Mouse (Mus musculus) G1E (cell line): ENCODE results near the gene Unc119. TPM values are rescaled to one million over a fixed set of nuclear protein-coding genes. Genes with fewer than 3 reads are reported as not detected.

Experiments
- ATAC-seq: 2 replicates; pipeline ENCODE4 v1.8.0; 2016; ENCODE audit warnings: mild to moderate bottlenecking; ENCODE audit not compliant: insufficient number of reproducible peaks, poor library complexity, low FRiP score, severe bottlenecking; ENCODE audit errors: extremely low read depth
- DNase-seq: peaks from one replicate; pipeline ENCODE4 v3.0.0; 2012; ENCODE audit warnings: low spot score
- H3K27me3 ChIP-seq: 2 replicates; pipeline ENCODE4 v1.6.1; 2012; ENCODE audit warnings: mild to moderate bottlenecking, low read length, inconsistent platforms; ENCODE audit not compliant: insufficient read depth
- H3K36me3 ChIP-seq: replicated peaks from 2 replicates; pipeline ENCODE3; 2012; ENCODE audit warnings: mild to moderate bottlenecking, inconsistent platforms
- H3K4me1 ChIP-seq: 2 replicates; pipeline ENCODE4 v1.6.1; 2012; ENCODE audit warnings: low read depth, low read length, inconsistent platforms, mixed read lengths; ENCODE audit not compliant: insufficient read depth
- H3K4me3 ChIP-seq: 2 replicates; pipeline ENCODE4 v1.5.1; 2012; ENCODE audit warnings: low read depth, mild to moderate bottlenecking, inconsistent platforms, low read length, moderate library complexity, mixed read lengths
- H3K9me3 ChIP-seq: replicated peaks from 2 replicates; pipeline ENCODE4 v1.6.1; 2012; ENCODE audit warnings: inconsistent platforms
- CTCF ChIP-seq: IDR thresholded peaks from 2 replicates; pipeline ENCODE4 v1.5.1; 2012; ENCODE audit warnings: low read depth, low read length, inconsistent platforms, mixed read lengths
- GATA1 ChIP-seq: IDR thresholded peaks from 2 replicates; pipeline ENCODE4 v1.6.1; 2012; ENCODE audit warnings: borderline replicate concordance, low read length, inconsistent platforms, mixed read lengths
- GATA2 ChIP-seq: IDR thresholded peaks from 2 replicates; pipeline ENCODE4 v1.6.1; 2012; ENCODE audit warnings: low read depth, low read length, inconsistent platforms, borderline replicate concordance
- POLR2AphosphoS5 ChIP-seq: IDR thresholded peaks from 2 replicates; pipeline ENCODE4 v1.6.1; 2012; ENCODE audit warnings: low read depth, low read length, inconsistent platforms; ENCODE audit not compliant: insufficient replicate concordance
- TAL1 ChIP-seq: conservative IDR thresholded peaks from 2 replicates; pipeline ENCODE4 v1.6.1; 2012; ENCODE audit warnings: low read depth, low read length, inconsistent platforms, mixed read lengths
- polyA plus RNA-seq: library from polyadenylated mRNA; stranded (reverse); fragments of >175 nt; gene quantifications from 2 replicates; pipeline ENCODE4 v1.2.3, GENCODE M21; 2012
- total RNA-seq, 2 experiments: library from RNA; stranded (forward) in 1 of 2; stranded (reverse) in 1 of 2; fragments of 200-1000 nt in 1 of 2; fragments of >200 nt in 1 of 2; fragmentation: Nextera tagmentation in 1 of 2; gene quantifications; 2 replicates each; pipeline ENCODE4 v1.2.3; 2014 to 2017

The Unc119 gene
- total and polyA plus RNA-seq, 3 experiments: 6.7 to 10.3 (median 8.2) TPM

DNA sequence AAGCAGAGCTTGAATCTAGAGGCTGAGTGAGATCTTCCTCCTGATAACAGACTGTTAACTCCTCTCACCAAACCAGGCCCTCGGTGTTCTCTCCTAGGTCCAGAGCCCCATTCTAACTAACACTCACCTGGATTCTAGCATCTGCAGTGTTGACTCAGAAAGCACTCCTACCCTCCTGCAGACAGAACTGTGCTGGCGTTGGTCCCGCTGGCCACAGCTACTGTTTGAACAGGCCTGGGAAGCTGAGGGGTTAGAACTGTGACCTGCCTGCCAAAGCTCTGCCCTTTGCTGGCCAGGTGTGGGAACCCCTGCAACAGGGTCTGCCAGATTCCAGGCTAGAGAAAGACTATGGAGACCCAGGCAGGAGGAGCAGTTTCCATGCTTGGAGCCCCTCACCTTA lies 49.4 kb downstream of the Unc119 start:
- Histone ChIP-seq H3K9me3 (no peaks in the 10 kb centered on the region), H3K36me3 (no peaks in the 10 kb centered on the region), H3K4me3 (no peak overlapping the region), H3K4me1 (no peaks in the 10 kb centered on the region), H3K27me3 (peaks cover 27% of the 10 kb centered on the region; the same call in 1 of the 2 replicates)
- ATAC-seq (no peak), DNase-seq (no peak)
- TF ChIP-seq TAL1: no peak
- no peak for TF ChIP-seq CTCF
- TF ChIP-seq POLR2AphosphoS5: no peak
- no peak for TF ChIP-seq GATA2
- TF ChIP-seq GATA1: no peak

- no peaks in the 10 kb centered on the region for H3K4me1 ChIP-seq
- no peaks in the 10 kb centered on the region for H3K9me3 ChIP-seq
- no peak overlapping the region for H3K4me3 ChIP-seq
- ATAC-seq: no peak
- TF ChIP-seq GATA2 (no peak), CTCF (no peak), POLR2AphosphoS5 (no peak), GATA1 (no peak), TAL1 (no peak)
- peaks cover 34% of the 10 kb centered on the region for H3K27me3 ChIP-seq
- H3K36me3 ChIP-seq: no peaks in the 10 kb centered on the region
- no peak for DNase-seq
Measured at GRCm38 (mm10) chr11:78396950-78397349, 53.7 kb downstream of the Unc119 start.

DNA sequence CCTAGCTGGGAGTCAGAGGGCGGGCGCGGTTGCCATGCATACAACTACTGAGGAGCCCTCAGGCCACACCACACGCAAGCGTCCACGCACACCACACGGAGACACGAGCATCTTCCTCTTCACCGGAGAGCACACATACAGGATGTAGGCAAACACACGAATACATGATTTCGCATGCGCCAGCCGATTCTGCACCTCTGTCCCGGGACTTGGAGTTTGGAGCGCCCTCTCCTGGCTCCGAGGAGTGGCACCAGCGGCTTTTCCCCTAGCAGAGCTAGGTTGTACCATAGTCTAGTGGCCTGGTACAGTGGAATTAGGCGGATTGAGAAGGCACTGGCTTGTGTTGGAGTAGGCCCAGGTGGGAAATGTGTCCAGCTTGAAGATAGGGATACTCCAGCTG lies 54.1 kb downstream of the Unc119 start:
- TF ChIP-seq GATA1: no peak
- peak; percentile 37; the same call in 1 of the 2 replicates for TF ChIP-seq CTCF
- DNase-seq (peak; percentile 26), ATAC-seq (no peak)
- Histone ChIP-seq H3K9me3 (no peaks in the 10 kb centered on the region), H3K4me3 (no peak overlapping the region), H3K4me1 (no peaks in the 10 kb centered on the region), H3K27me3 (peaks cover 36% of the 10 kb centered on the region), H3K36me3 (no peaks in the 10 kb centered on the region)

GRCm38 (mm10) chr11:78398212-78398611 lies 54.9 kb downstream of the Unc119 start:
- Histone ChIP-seq H3K4me1 (no peaks in the 10 kb centered on the region), H3K27me3 (peaks cover 33% of the 10 kb centered on the region), H3K9me3 (no peaks in the 10 kb centered on the region), H3K36me3 (no peaks in the 10 kb centered on the region), H3K4me3 (no peak overlapping the region)
- TF ChIP-seq GATA1 (no peak), POLR2AphosphoS5 (no peak), TAL1 (no peak), GATA2 (no peak), CTCF (no peak)
- ATAC-seq (no peak), DNase-seq (no peak)

Other genes starting within 250 kb of the Unc119 start
Only the 20 nearest of the 25 such genes appear.
- 7.8 and 14.8 TPM in 2 replicates for gene Nek8, start 166.8 kb upstream of the Unc119 start, total RNA-seq (2014; fragmentation: Nextera tagmentation)
- gene Nek8, start 166.8 kb upstream of the Unc119 start, total RNA-seq (2017): 7.8 and 9.9 TPM in 2 replicates
- 7.3 and 8.5 TPM in 2 replicates for gene Nek8, start 166.8 kb upstream of the Unc119 start, polyA plus RNA-seq
- 14.7 and 15.5 TPM in 2 replicates for gene Tlcd1, start 166.8 kb upstream of the Unc119 start, total RNA-seq (2014; fragmentation: Nextera tagmentation)
- gene Tlcd1, start 166.8 kb upstream of the Unc119 start, total RNA-seq (2017): 6.7 TPM in 2 replicates
- 47.8 and 59.3 TPM in 2 replicates for gene Tlcd1, start 166.8 kb upstream of the Unc119 start, polyA plus RNA-seq
- gene Rpl23a, start 159.9 kb upstream of the Unc119 start, total RNA-seq (2014; fragmentation: Nextera tagmentation): 1,467 and 1,695 TPM in 2 replicates
- 2,502 and 2,557 TPM in 2 replicates for gene Rpl23a, start 159.9 kb upstream of the Unc119 start, total RNA-seq (2017)
- gene Rpl23a, start 159.9 kb upstream of the Unc119 start, polyA plus RNA-seq: 844 and 2,130 TPM in 2 replicates
- gene Rab34, start 155.1 kb upstream of the Unc119 start, total RNA-seq (2014; fragmentation: Nextera tagmentation): 0.60 TPM in 1 of 2 replicates, not detected in the other
- gene Rab34, start 155.1 kb upstream of the Unc119 start, total RNA-seq (2017): not detected in 2 replicates
- gene Rab34, start 155.1 kb upstream of the Unc119 start, polyA plus RNA-seq: 0.52 and 0.95 TPM in 2 replicates
- gene Proca1, start 150.1 kb upstream of the Unc119 start, total RNA-seq (2014; fragmentation: Nextera tagmentation): not detected in 2 replicates
- gene Proca1, start 150.1 kb upstream of the Unc119 start, total RNA-seq (2017): 0.22 TPM in 1 of 2 replicates, not detected in the other
- gene Proca1, start 150.1 kb upstream of the Unc119 start, polyA plus RNA-seq: not detected in 2 replicates
- gene Sdf2, start 97.7 kb upstream of the Unc119 start, total RNA-seq (2014; fragmentation: Nextera tagmentation): 19.5 and 22.7 TPM in 2 replicates
- 31.5 and 41.4 TPM in 2 replicates for gene Sdf2, start 97.7 kb upstream of the Unc119 start, total RNA-seq (2017)
- gene Sdf2, start 97.7 kb upstream of the Unc119 start, polyA plus RNA-seq: 2.3 and 7.8 TPM in 2 replicates
- 118 and 127 TPM in 2 replicates for gene Supt6, start 97.5 kb upstream of the Unc119 start, total RNA-seq (2014; fragmentation: Nextera tagmentation)
- 34.5 and 44.9 TPM in 2 replicates for gene Supt6, start 97.5 kb upstream of the Unc119 start, total RNA-seq (2017)
- gene Supt6, start 97.5 kb upstream of the Unc119 start, polyA plus RNA-seq: 129 and 137 TPM in 2 replicates
- 95.8 and 113 TPM in 2 replicates for gene 2610507B11Rik, start 81.7 kb upstream of the Unc119 start, total RNA-seq (2014; fragmentation: Nextera tagmentation)
- gene 2610507B11Rik, start 81.7 kb upstream of the Unc119 start, total RNA-seq (2017): 53.9 and 55.8 TPM in 2 replicates
- gene 2610507B11Rik, start 81.7 kb upstream of the Unc119 start, polyA plus RNA-seq: 63.8 and 70.6 TPM in 2 replicates
- gene BC030499, start 52.6 kb upstream of the Unc119 start, total RNA-seq (2014; fragmentation: Nextera tagmentation): 2.5 and 3.7 TPM in 2 replicates
- gene BC030499, start 52.6 kb upstream of the Unc119 start, total RNA-seq (2017): 0.99 and 1.2 TPM in 2 replicates
- 0.04 TPM in 1 of 2 replicates, not detected in the other for gene BC030499, start 52.6 kb upstream of the Unc119 start, polyA plus RNA-seq
- 70.7 and 71.3 TPM in 2 replicates for gene Spag5, start 42.0 kb upstream of the Unc119 start, total RNA-seq (2014; fragmentation: Nextera tagmentation)
- gene Spag5, start 42.0 kb upstream of the Unc119 start, total RNA-seq (2017): 60.8 and 66.5 TPM in 2 replicates
- 55.3 and 77.5 TPM in 2 replicates for gene Spag5, start 42.0 kb upstream of the Unc119 start, polyA plus RNA-seq
- 0.83 and 4.3 TPM in 2 replicates for gene Aldoc, start 20.5 kb upstream of the Unc119 start, total RNA-seq (2014; fragmentation: Nextera tagmentation)
- gene Aldoc, start 20.5 kb upstream of the Unc119 start, total RNA-seq (2017): 10.2 and 12.9 TPM in 2 replicates
- 7.2 and 10.6 TPM in 2 replicates for gene Aldoc, start 20.5 kb upstream of the Unc119 start, polyA plus RNA-seq
- 30.5 and 36.8 TPM in 2 replicates for gene Pigs, start 15.1 kb upstream of the Unc119 start, total RNA-seq (2014; fragmentation: Nextera tagmentation)
- gene Pigs, start 15.1 kb upstream of the Unc119 start, total RNA-seq (2017): 13.9 and 14.1 TPM in 2 replicates
- 60.4 and 74.5 TPM in 2 replicates for gene Pigs, start 15.1 kb upstream of the Unc119 start, polyA plus RNA-seq
- gene Foxn1, start 43.1 kb downstream of the Unc119 start, total RNA-seq (2014; fragmentation: Nextera tagmentation): not detected in 2 replicates
- gene Foxn1, start 43.1 kb downstream of the Unc119 start, total RNA-seq (2017): 0.05 TPM in 1 of 2 replicates, not detected in the other
- gene Foxn1, start 43.1 kb downstream of the Unc119 start, polyA plus RNA-seq: not detected in 2 replicates
- gene Slc13a2, start 78.7 kb downstream of the Unc119 start, total RNA-seq (2014; fragmentation: Nextera tagmentation): not detected in 2 replicates
- not detected in 2 replicates for gene Slc13a2, start 78.7 kb downstream of the Unc119 start, total RNA-seq (2017)
- not detected in 2 replicates for gene Slc13a2, start 78.7 kb downstream of the Unc119 start, polyA plus RNA-seq
- gene Slc46a1, start 122.2 kb downstream of the Unc119 start, total RNA-seq (2014; fragmentation: Nextera tagmentation): not detected in 2 replicates
- gene Slc46a1, start 122.2 kb downstream of the Unc119 start, total RNA-seq (2017): 0.11 and 0.12 TPM in 2 replicates
- gene Slc46a1, start 122.2 kb downstream of the Unc119 start, polyA plus RNA-seq: not detected in 2 replicates
- not detected in 2 replicates for gene Sarm1, start 154.3 kb downstream of the Unc119 start, total RNA-seq (2014; fragmentation: Nextera tagmentation)
- gene Sarm1, start 154.3 kb downstream of the Unc119 start, total RNA-seq (2017): 0.06 and 0.22 TPM in 2 replicates
- not detected in 2 replicates for gene Sarm1, start 154.3 kb downstream of the Unc119 start, polyA plus RNA-seq
- gene Vtn, start 155.6 kb downstream of the Unc119 start, total RNA-seq (2014; fragmentation: Nextera tagmentation): not detected in 2 replicates
- not detected in 2 replicates for gene Vtn, start 155.6 kb downstream of the Unc119 start, total RNA-seq (2017)
- not detected in 2 replicates for gene Vtn, start 155.6 kb downstream of the Unc119 start, polyA plus RNA-seq
- gene Sebox, start 160.0 kb downstream of the Unc119 start, total RNA-seq (2014; fragmentation: Nextera tagmentation): not detected in 2 replicates
- 0.23 TPM in 1 of 2 replicates, not detected in the other for gene Sebox, start 160.0 kb downstream of the Unc119 start, total RNA-seq (2017)
- not detected in 2 replicates for gene Sebox, start 160.0 kb downstream of the Unc119 start, polyA plus RNA-seq
- gene Tmem199, start 168.7 kb downstream of the Unc119 start, total RNA-seq (2014; fragmentation: Nextera tagmentation): 19.7 and 25.8 TPM in 2 replicates
- gene Tmem199, start 168.7 kb downstream of the Unc119 start, total RNA-seq (2017): 51.6 and 60.5 TPM in 2 replicates
- 15.8 and 17.4 TPM in 2 replicates for gene Tmem199, start 168.7 kb downstream of the Unc119 start, polyA plus RNA-seq
- gene Poldip2, start 168.7 kb downstream of the Unc119 start, total RNA-seq (2014; fragmentation: Nextera tagmentation): 72.5 and 92.3 TPM in 2 replicates
- gene Poldip2, start 168.7 kb downstream of the Unc119 start, total RNA-seq (2017): 62.0 and 72.9 TPM in 2 replicates
- 66.1 and 73.0 TPM in 2 replicates for gene Poldip2, start 168.7 kb downstream of the Unc119 start, polyA plus RNA-seq